Mouse (Mus musculus): Measurements from ENCODE around the gene Zfp580. TPM values are rescaled to one million over a fixed set of nuclear protein-coding genes. Genes with fewer than 3 reads are reported as not detected.
"Not testable (repeated sequence)": the region's sequence is repeated elsewhere in the genome, so short reads cannot be mapped to it uniquely, and the experiment has no call there.

Zfp580 gene
- polyA plus RNA-seq, 1 experiment from 2014 or later, result 16.9 TPM

- H3K9ac ChIP-seq (ENCODE audit: low read depth, low read length), result peak within 1 kb of the TSS; percentile 83
- H3K4me2 ChIP-seq (replicated peaks; ENCODE audit: low read depth), result peak within 1 kb of the TSS; percentile 82
- ATAC-seq, result peak; percentile 75
- WGBS, result under 1% methylated on average over 47 of the region's 76 CpGs
- H3K4me1 ChIP-seq (replicated peaks; ENCODE audit: control insufficient read depth, insufficient read depth, low read length), result peaks cover 3% of the 10 kb centered on the region; the same call in 1 of the 2 replicates
- H3K27me3 ChIP-seq (replicated peaks; ENCODE audit: control insufficient read depth, insufficient read depth, low read length), result no peaks in the 10 kb centered on the region
- peaks cover 35% of the 10 kb centered on the region for H3K36me3 ChIP-seq (ENCODE audit: control insufficient read depth, insufficient read depth)
- no peaks in the 10 kb centered on the region for H3K9me3 ChIP-seq (ENCODE audit: control insufficient read depth)
- peak within 1 kb of the TSS; percentile 100 for H3K27ac ChIP-seq (ENCODE audit: low read depth, low read length)
- TF ChIP-seq CTCF (IDR thresholded peaks at IDR 0.05; ENCODE audit: low read depth), result no peak
- peak within 1 kb of the TSS; percentile 60 for H3K4me3 ChIP-seq (ENCODE audit: low read depth, low read length)
These were observed 36.0 kb upstream of the Zfp580 start, which contains the start of gene Gm44973 for GRCm38 (mm10) chr7:5015118-5016001. Gene Gm44973, plus strand, starts transcription at chr7:5015496.

- peak overlapping the region; percentile 82 for H3K4me2 ChIP-seq (replicated peaks; ENCODE audit: low read depth)
- no peaks in the 10 kb centered on the region for H3K27me3 ChIP-seq (replicated peaks; ENCODE audit: control insufficient read depth, insufficient read depth, low read length)
- no peak for TF ChIP-seq CTCF (IDR thresholded peaks at IDR 0.05; ENCODE audit: low read depth)
- WGBS, result 29% methylated on average over 3 of the region's 3 CpGs
- H3K9ac ChIP-seq (ENCODE audit: low read depth, low read length), result peak overlapping the region; percentile 83; the same call in 1 of the 2 replicates
- peak overlapping the region; percentile 100 for H3K27ac ChIP-seq (ENCODE audit: low read depth, low read length)
- ATAC-seq, result peak; percentile 22
- peaks cover 28% of the 10 kb centered on the region for H3K36me3 ChIP-seq (ENCODE audit: control insufficient read depth, insufficient read depth)
- H3K9me3 ChIP-seq (ENCODE audit: control insufficient read depth), result no peaks in the 10 kb centered on the region
- H3K4me1 ChIP-seq (replicated peaks; ENCODE audit: control insufficient read depth, insufficient read depth, low read length), result peaks cover 3% of the 10 kb centered on the region; the same call in 1 of the 2 replicates
- H3K4me3 ChIP-seq (ENCODE audit: low read depth, low read length), result peak overlapping the region; percentile 60
These were observed 35.3 kb upstream of the Zfp580 start for GRCm38 (mm10) chr7:5016057-5016456.

GRCm38 (mm10) chr7:5016920-5017319 is 34.4 kb upstream of the Zfp580 start:
- TF ChIP-seq CTCF (IDR thresholded peaks at IDR 0.05; ENCODE audit: low read depth), result no peak
- no peak overlapping the region for H3K9ac ChIP-seq (ENCODE audit: low read depth, low read length)
- H3K36me3 ChIP-seq (ENCODE audit: control insufficient read depth, insufficient read depth), result peaks cover 19% of the 10 kb centered on the region
- no peak overlapping the region for H3K4me3 ChIP-seq (ENCODE audit: low read depth, low read length)
- H3K4me2 ChIP-seq (replicated peaks; ENCODE audit: low read depth), result no peak overlapping the region
- no peaks in the 10 kb centered on the region for H3K27me3 ChIP-seq (replicated peaks; ENCODE audit: control insufficient read depth, insufficient read depth, low read length)
- 96% methylated on average over 2 of the region's 2 CpGs for WGBS
- ATAC-seq, result no peak
- no peak overlapping the region for H3K27ac ChIP-seq (ENCODE audit: low read depth, low read length)
- H3K4me1 ChIP-seq (replicated peaks; ENCODE audit: control insufficient read depth, insufficient read depth, low read length), result peaks cover 3% of the 10 kb centered on the region; the same call in 1 of the 2 replicates
- H3K9me3 ChIP-seq (ENCODE audit: control insufficient read depth), result no peaks in the 10 kb centered on the region

GRCm38 (mm10) chr7:5017352-5017751 is 34.0 kb upstream of the Zfp580 start:
- Histone ChIP-seq H3K9ac (ENCODE audit: low read depth, low read length) (no peak overlapping the region), H3K4me2 (replicated peaks; ENCODE audit: low read depth) (no peak overlapping the region), H3K4me1 (replicated peaks; ENCODE audit: control insufficient read depth, insufficient read depth, low read length) (peaks cover 3% of the 10 kb centered on the region; the same call in 1 of the 2 replicates), H3K27me3 (replicated peaks; ENCODE audit: control insufficient read depth, insufficient read depth, low read length) (no peaks in the 10 kb centered on the region), H3K36me3 (ENCODE audit: control insufficient read depth, insufficient read depth) (peaks cover 15% of the 10 kb centered on the region), H3K27ac (ENCODE audit: low read depth, low read length) (no peak overlapping the region), H3K4me3 (ENCODE audit: low read depth, low read length) (no peak overlapping the region), H3K9me3 (ENCODE audit: control insufficient read depth) (no peaks in the 10 kb centered on the region)
- TF ChIP-seq CTCF (IDR thresholded peaks at IDR 0.05; ENCODE audit: low read depth), result peak; percentile 40
- ATAC-seq, result no peak
- 94% methylated on average over 16 of the region's 16 CpGs for WGBS

GRCm38 (mm10) chr7:5017931-5018330 is 33.4 kb upstream of the Zfp580 start:
- WGBS, result 96% methylated on average over 21 of the region's 21 CpGs
- no peak for ATAC-seq
- TF ChIP-seq CTCF (IDR thresholded peaks at IDR 0.05; ENCODE audit: low read depth), result no peak
- H3K4me2 ChIP-seq (replicated peaks; ENCODE audit: low read depth), result no peak overlapping the region
- peaks cover 3% of the 10 kb centered on the region; the same call in 1 of the 2 replicates for H3K4me1 ChIP-seq (replicated peaks; ENCODE audit: control insufficient read depth, insufficient read depth, low read length)
- no peak overlapping the region for H3K9ac ChIP-seq (ENCODE audit: low read depth, low read length)
- H3K36me3 ChIP-seq (ENCODE audit: control insufficient read depth, insufficient read depth), result peaks cover 10% of the 10 kb centered on the region; the same call in 1 of the 2 replicates
- no peaks in the 10 kb centered on the region for H3K9me3 ChIP-seq (ENCODE audit: control insufficient read depth)
- no peak overlapping the region for H3K27ac ChIP-seq (ENCODE audit: low read depth, low read length)
- no peaks in the 10 kb centered on the region for H3K27me3 ChIP-seq (replicated peaks; ENCODE audit: control insufficient read depth, insufficient read depth, low read length)
- H3K4me3 ChIP-seq (ENCODE audit: low read depth, low read length), result no peak overlapping the region

GRCm38 (mm10) chr7:5019576-5019975 is 31.8 kb upstream of the Zfp580 start:
- not testable (repeated sequence) for ATAC-seq

More at GRCm38 (mm10) chr7:5019576-5019975, 31.8 kb upstream of the Zfp580 start:
- Histone ChIP-seq H3K36me3 (ENCODE audit: control insufficient read depth, insufficient read depth) (peaks cover 20% of the 10 kb centered on the region; the same call in 1 of the 2 replicates), H3K4me3 (ENCODE audit: low read depth, low read length) (peak overlapping the region; percentile 88), H3K27ac (ENCODE audit: low read depth, low read length) (peak overlapping the region; percentile 95), H3K4me2 (replicated peaks; ENCODE audit: low read depth) (peak overlapping the region; percentile 75)
- H3K9me3 ChIP-seq (ENCODE audit: control insufficient read depth); H3K27me3 ChIP-seq (replicated peaks; ENCODE audit: control insufficient read depth, insufficient read depth, low read length); H3K9ac ChIP-seq (ENCODE audit: low read depth, low read length); H3K4me1 ChIP-seq (replicated peaks; ENCODE audit: control insufficient read depth, insufficient read depth, low read length): not testable (repeated sequence)
- WGBS, result 22% methylated on average over 8 of the region's 8 CpGs
